Mouse (Mus musculus): Measurements from ENCODE around the gene Vwa3b. TPM values are rescaled to one million over a fixed set of nuclear protein-coding genes. Genes with fewer than 3 reads are reported as not detected.

The Vwa3b gene
- total RNA-seq, 2 experiments from 2014 or later: 1.0 to 1.6 TPM

- DNase-seq (ENCODE audit: low spot score in 2 of 2): no peak
Observed at GRCm38 (mm10) chr1:37116574-37116973, 90.2 kb downstream of the Vwa3b start.

- no peak for DNase-seq (ENCODE audit: low spot score in 2 of 2)
Observed at GRCm38 (mm10) chr1:37117964-37118363, 91.6 kb downstream of the Vwa3b start.

GRCm38 (mm10) chr1:37122306-37122705 lies 95.9 kb downstream of the Vwa3b start:
- no peak for DNase-seq (ENCODE audit: low spot score in 2 of 2)

- DNase-seq (ENCODE audit: low spot score in 2 of 2): no peak
Observed at GRCm38 (mm10) chr1:37122798-37123197, 96.4 kb downstream of the Vwa3b start.

- no peak for DNase-seq (ENCODE audit: low spot score in 2 of 2)
Observed at GRCm38 (mm10) chr1:37124696-37125349, 98.4 kb downstream of the Vwa3b start.

- DNase-seq (ENCODE audit: low spot score in 2 of 2): no peak
Observed at GRCm38 (mm10) chr1:37130012-37130570, 103.7 kb downstream of the Vwa3b start.

- no peak for DNase-seq (ENCODE audit: low spot score in 2 of 2)
Observed at GRCm38 (mm10) chr1:37131146-37131545, 104.8 kb downstream of the Vwa3b start.

- no peak for DNase-seq (ENCODE audit: low spot score in 2 of 2)
Observed at GRCm38 (mm10) chr1:37132433-37132832, 106.0 kb downstream of the Vwa3b start.

GRCm38 (mm10) chr1:37145966-37146365 lies 119.6 kb downstream of the Vwa3b start:
- no peak for DNase-seq (ENCODE audit: low spot score in 2 of 2)

GRCm38 (mm10) chr1:37149866-37150265 lies 123.5 kb downstream of the Vwa3b start:
- no peak for DNase-seq (ENCODE audit: low spot score in 2 of 2)

GRCm38 (mm10) chr1:37151896-37152295 lies 125.5 kb downstream of the Vwa3b start:
- no peak for DNase-seq (ENCODE audit: low spot score in 2 of 2)

GRCm38 (mm10) chr1:37166066-37166465 lies 139.7 kb downstream of the Vwa3b start:
- no peak for DNase-seq (ENCODE audit: low spot score in 2 of 2)

GRCm38 (mm10) chr1:37167918-37168317 lies 141.5 kb downstream of the Vwa3b start:
- no peak for DNase-seq (ENCODE audit: low spot score in 2 of 2)

GRCm38 (mm10) chr1:37177874-37178273 lies 151.5 kb downstream of the Vwa3b start:
- no peak for DNase-seq (ENCODE audit: low spot score in 2 of 2)

GRCm38 (mm10) chr1:37179852-37180251 lies 153.5 kb downstream of the Vwa3b start:
- DNase-seq (ENCODE audit: low spot score in 2 of 2): no peak

- no peak for DNase-seq (ENCODE audit: low spot score in 2 of 2)
Observed at GRCm38 (mm10) chr1:37187050-37187449, 160.7 kb downstream of the Vwa3b start.

- DNase-seq (ENCODE audit: low spot score in 2 of 2): no peak
Observed at GRCm38 (mm10) chr1:37194607-37195006, 168.2 kb downstream of the Vwa3b start.

- DNase-seq (ENCODE audit: low spot score in 2 of 2): no peak
Observed at GRCm38 (mm10) chr1:37201406-37201805, 175.0 kb downstream of the Vwa3b start.

- DNase-seq (ENCODE audit: low spot score in 2 of 2): no peak
Observed at GRCm38 (mm10) chr1:37207743-37208142, 181.3 kb downstream of the Vwa3b start.

GRCm38 (mm10) chr1:37212375-37212774 lies 186.0 kb downstream of the Vwa3b start:
- DNase-seq (ENCODE audit: low spot score in 2 of 2): no peak

GRCm38 (mm10) chr1:37214144-37214543 lies 187.7 kb downstream of the Vwa3b start, which contains the start of gene Cnga3:
Gene Cnga3, plus strand, starts transcription at chr1:37214434.
- no peak for DNase-seq (ENCODE audit: low spot score in 2 of 2)

- DNase-seq (ENCODE audit: low spot score in 2 of 2): peak; percentile 15 to 18
Observed at GRCm38 (mm10) chr1:37218386-37218785, 192.0 kb downstream of the Vwa3b start.

GRCm38 (mm10) chr1:37219593-37219992 lies 193.2 kb downstream of the Vwa3b start:
- DNase-seq (ENCODE audit: low spot score in 2 of 2): no peak
